Mouse (Mus musculus): ENCODE data around the gene Becn1. TPM values are rescaled to one million over a fixed set of nuclear protein-coding genes. Genes with fewer than 3 reads are reported as not detected.

Becn1 gene
- polyA plus RNA-seq (2012; rRNA removed), result 169 and 181 TPM in 2 replicates

- TF ChIP-seq CTCF (IDR thresholded peaks at IDR 0.05; ENCODE audit: extremely low read depth, insufficient read depth, low read length) (peak; percentile 80), POLR2A (IDR thresholded peaks at IDR 0.05; ENCODE audit: extremely low read depth, insufficient read depth, low read length) (peak; percentile 72)
- Histone ChIP-seq H3K27ac (ENCODE audit: insufficient read depth, low read length) (no peak within 1 kb of the TSS), H3K4me3 (ENCODE audit: insufficient read depth, low read length) (peak within 1 kb of the TSS; percentile 78), H3K4me1 (ENCODE audit: control insufficient read depth, insufficient read depth, low read length) (peaks cover 4% of the 10 kb centered on the region)
These were observed at the start of gene Becn1 for GRCm38 (mm10) chr11:101302004-101302798. Gene Becn1, minus strand, starts transcription at chr11:101302286.

DNA sequence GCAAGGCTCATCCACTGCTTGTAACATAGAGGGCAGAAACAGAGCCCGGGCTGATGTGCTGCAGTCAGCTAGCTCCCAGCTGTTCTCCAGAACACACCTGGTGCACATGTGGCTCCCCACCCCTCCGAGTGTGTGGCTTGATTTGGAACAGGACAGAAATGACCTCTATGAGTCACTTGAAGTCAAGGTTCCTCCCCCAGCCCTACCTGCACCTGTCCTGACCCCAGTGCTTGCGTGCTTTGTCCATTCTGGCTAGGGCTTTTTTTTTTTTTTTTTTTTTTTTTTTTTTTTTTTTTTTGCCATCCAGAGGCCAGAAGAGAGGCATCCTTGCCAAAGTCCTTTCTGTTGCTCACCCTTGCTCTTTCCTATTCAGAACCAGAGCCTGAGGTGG is 49.6 kb upstream of the Becn1 start:
- no peak for TF ChIP-seq POLR2A (IDR thresholded peaks at IDR 0.05; ENCODE audit: extremely low read depth, insufficient read depth, low read length)
- Histone ChIP-seq H3K4me1 (ENCODE audit: control insufficient read depth, insufficient read depth, low read length) (no peaks in the 10 kb centered on the region), H3K4me3 (ENCODE audit: insufficient read depth, low read length) (no peak overlapping the region), H3K27ac (ENCODE audit: insufficient read depth, low read length) (no peak overlapping the region)

DNA sequence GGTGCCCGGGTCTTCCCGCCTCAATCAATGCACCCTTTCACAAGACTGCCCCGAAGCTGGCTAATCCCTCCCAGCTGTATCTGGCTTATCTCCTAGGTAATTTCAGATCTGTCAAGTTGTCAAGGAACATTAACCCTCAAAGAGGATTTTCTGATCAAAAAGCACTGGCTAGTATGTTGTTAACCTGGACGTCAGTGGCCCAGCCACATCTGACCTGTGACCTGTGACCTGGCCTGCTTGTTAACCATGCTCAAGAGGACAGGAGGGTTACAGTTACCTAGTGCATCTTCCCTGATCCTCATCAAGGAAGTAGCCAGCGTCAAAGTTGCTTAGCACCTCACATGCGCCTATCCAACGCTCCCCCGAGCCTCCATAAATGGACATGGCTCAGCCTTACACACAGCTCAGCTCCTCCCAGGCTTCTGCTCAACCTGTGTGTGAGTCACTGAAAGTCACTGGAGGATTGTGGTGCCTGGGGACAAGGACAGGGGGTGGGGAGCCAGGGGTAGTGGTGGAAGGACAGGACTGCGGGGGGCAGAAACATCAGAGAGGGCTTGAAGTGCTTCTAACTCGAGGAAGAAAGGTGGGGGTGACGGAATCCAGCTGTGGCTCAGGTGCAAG is 49.1 kb upstream of the Becn1 start:
- Histone ChIP-seq H3K4me1 (ENCODE audit: control insufficient read depth, insufficient read depth, low read length) (no peaks in the 10 kb centered on the region), H3K4me3 (ENCODE audit: insufficient read depth, low read length) (no peak overlapping the region), H3K27ac (ENCODE audit: insufficient read depth, low read length) (no peak overlapping the region)
- TF ChIP-seq CTCF (IDR thresholded peaks at IDR 0.05; ENCODE audit: extremely low read depth, insufficient read depth, low read length) (no peak), POLR2A (IDR thresholded peaks at IDR 0.05; ENCODE audit: extremely low read depth, insufficient read depth, low read length) (no peak)

DNA sequence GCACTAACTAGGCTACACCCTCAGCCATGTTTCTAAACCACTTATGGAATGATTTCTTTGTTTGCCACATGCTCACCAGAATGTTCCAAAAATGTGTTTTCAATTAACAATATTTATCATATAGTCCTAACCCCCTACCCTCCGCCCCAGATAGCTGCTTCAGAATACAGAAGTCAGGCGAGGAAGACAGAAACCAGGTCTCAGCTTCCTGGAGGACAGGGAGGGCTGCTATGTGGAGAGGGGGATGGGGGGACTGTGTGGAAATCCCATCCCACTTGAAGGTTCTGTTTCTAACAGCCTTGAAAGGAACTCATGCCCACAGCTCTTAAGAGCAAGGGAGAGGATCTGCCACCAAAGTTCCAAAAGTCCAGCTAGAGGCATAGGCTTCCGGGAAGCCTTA is 47.1 kb upstream of the Becn1 start:
- Histone ChIP-seq H3K27ac (ENCODE audit: insufficient read depth, low read length) (no peak overlapping the region), H3K4me3 (ENCODE audit: insufficient read depth, low read length) (no peak overlapping the region), H3K4me1 (ENCODE audit: control insufficient read depth, insufficient read depth, low read length) (no peaks in the 10 kb centered on the region)
- TF ChIP-seq POLR2A (IDR thresholded peaks at IDR 0.05; ENCODE audit: extremely low read depth, insufficient read depth, low read length), result no peak
- no peak for TF ChIP-seq CTCF (IDR thresholded peaks at IDR 0.05; ENCODE audit: extremely low read depth, insufficient read depth, low read length)

GRCm38 (mm10) chr11:101348774-101349173 is 46.7 kb upstream of the Becn1 start:
- Histone ChIP-seq H3K4me1 (ENCODE audit: control insufficient read depth, insufficient read depth, low read length) (no peaks in the 10 kb centered on the region), H3K27ac (ENCODE audit: insufficient read depth, low read length) (no peak overlapping the region), H3K4me3 (ENCODE audit: insufficient read depth, low read length) (no peak overlapping the region)
- TF ChIP-seq CTCF (IDR thresholded peaks at IDR 0.05; ENCODE audit: extremely low read depth, insufficient read depth, low read length) (no peak), POLR2A (IDR thresholded peaks at IDR 0.05; ENCODE audit: extremely low read depth, insufficient read depth, low read length) (no peak)

- Histone ChIP-seq H3K4me1 (ENCODE audit: control insufficient read depth, insufficient read depth, low read length) (no peaks in the 10 kb centered on the region), H3K27ac (ENCODE audit: insufficient read depth, low read length) (no peak overlapping the region), H3K4me3 (ENCODE audit: insufficient read depth, low read length) (no peak overlapping the region)
- TF ChIP-seq POLR2A (IDR thresholded peaks at IDR 0.05; ENCODE audit: extremely low read depth, insufficient read depth, low read length) (no peak), CTCF (IDR thresholded peaks at IDR 0.05; ENCODE audit: extremely low read depth, insufficient read depth, low read length) (no peak)
These were observed 45.1 kb upstream of the Becn1 start for GRCm38 (mm10) chr11:101347083-101347775.

DNA sequence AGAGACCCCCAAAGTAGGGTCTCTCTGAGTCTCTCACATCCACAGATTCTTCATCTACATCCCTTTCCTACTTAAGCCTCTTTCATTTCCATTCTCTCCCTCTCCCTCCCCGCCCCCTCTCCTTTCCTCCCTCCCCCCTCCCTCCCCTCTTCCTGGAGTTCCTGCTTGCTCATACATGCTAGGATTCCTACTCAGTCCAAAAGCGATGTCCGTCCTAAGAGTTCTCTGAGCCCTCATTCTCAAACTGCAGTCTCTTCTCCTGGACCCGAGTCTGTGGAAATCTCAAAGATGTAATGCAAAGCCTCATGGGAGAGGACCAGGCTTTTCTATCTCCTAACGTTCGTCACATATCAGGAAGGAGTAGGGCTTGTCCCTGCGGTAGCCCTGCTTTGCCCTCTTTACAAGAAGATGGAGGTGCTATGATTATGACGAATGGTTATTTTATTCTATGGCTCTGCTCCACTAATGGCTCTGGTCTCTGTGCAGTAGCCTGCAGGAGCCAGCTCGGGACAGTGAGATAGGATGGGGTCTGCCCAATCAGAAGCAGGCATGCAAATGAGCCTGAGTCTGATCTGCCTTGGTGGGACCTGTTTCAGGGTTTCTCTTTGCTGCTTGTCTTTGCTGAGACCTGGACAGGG is 36.2 kb upstream of the Becn1 start:
- Histone ChIP-seq H3K4me1 (ENCODE audit: control insufficient read depth, insufficient read depth, low read length) (peaks cover 2% of the 10 kb centered on the region; the same call in 1 of the 2 replicates), H3K4me3 (ENCODE audit: insufficient read depth, low read length) (0 out of 2 replicates have a peak overlapping the region, but pooled peaks have one; percentile 11), H3K27ac (ENCODE audit: insufficient read depth, low read length) (no peak overlapping the region)
- TF ChIP-seq POLR2A (IDR thresholded peaks at IDR 0.05; ENCODE audit: extremely low read depth, insufficient read depth, low read length), result no peak
- TF ChIP-seq CTCF (IDR thresholded peaks at IDR 0.05; ENCODE audit: extremely low read depth, insufficient read depth, low read length), result no peak

GRCm38 (mm10) chr11:101335685-101336084 is 33.6 kb upstream of the Becn1 start:
- H3K4me3 ChIP-seq (ENCODE audit: insufficient read depth, low read length), result no peak overlapping the region
- peaks cover 2% of the 10 kb centered on the region; the same call in 1 of the 2 replicates for H3K4me1 ChIP-seq (ENCODE audit: control insufficient read depth, insufficient read depth, low read length)
- H3K27ac ChIP-seq (ENCODE audit: insufficient read depth, low read length), result no peak overlapping the region
- no peak for TF ChIP-seq CTCF (IDR thresholded peaks at IDR 0.05; ENCODE audit: extremely low read depth, insufficient read depth, low read length)
- TF ChIP-seq POLR2A (IDR thresholded peaks at IDR 0.05; ENCODE audit: extremely low read depth, insufficient read depth, low read length), result no peak

DNA sequence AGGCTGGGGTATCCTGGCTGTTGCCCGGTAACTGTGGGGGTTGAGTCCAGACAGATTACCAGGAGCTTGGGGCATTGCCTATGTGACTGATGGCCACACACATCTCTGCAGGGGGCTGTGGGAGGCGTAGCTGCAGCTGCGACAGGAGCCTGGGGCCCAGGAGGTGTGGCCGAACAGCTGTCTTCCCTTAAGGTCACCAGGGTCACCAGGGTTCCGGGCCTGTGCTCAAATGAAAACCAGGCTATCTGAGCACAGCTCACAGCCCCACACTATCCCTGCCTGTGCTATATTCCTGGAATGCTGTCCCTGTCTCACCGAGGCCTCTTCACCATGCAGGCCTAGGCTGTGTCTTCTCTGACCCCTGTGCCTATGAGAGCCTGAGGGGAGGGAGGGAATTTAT is 32.4 kb upstream of the Becn1 start:
- Histone ChIP-seq H3K4me3 (ENCODE audit: insufficient read depth, low read length) (no peak overlapping the region), H3K27ac (ENCODE audit: insufficient read depth, low read length) (no peak overlapping the region), H3K4me1 (ENCODE audit: control insufficient read depth, insufficient read depth, low read length) (peaks cover 2% of the 10 kb centered on the region; the same call in 1 of the 2 replicates)
- no peak for TF ChIP-seq POLR2A (IDR thresholded peaks at IDR 0.05; ENCODE audit: extremely low read depth, insufficient read depth, low read length)
- TF ChIP-seq CTCF (IDR thresholded peaks at IDR 0.05; ENCODE audit: extremely low read depth, insufficient read depth, low read length), result no peak
